Mouse (Mus musculus): Measurements from ENCODE around the gene Gm21964.

Gene Gm21964

GRCm38 (mm10) chr8:110152951-110153350 lies 51.9 kb downstream of the Gm21964 start:
- DNase-seq (ENCODE audit: low read depth in 2 of 2, low spot score in 2 of 2) = no peak

Measured in CD8-positive naive resting alpha-beta T cell, adult 2 months (primary cell).